Mouse (Mus musculus) urinary bladder, postnatal 25 days (tissue): Measurements from ENCODE around the gene Cnot4.

Experiments
- DNase-seq: peaks from one replicate; pipeline ENCODE4 v3.0.0; 2022; ENCODE audit warnings: low spot score

Cnot4 gene

GRCm38 (mm10) chr6:35033341-35033740 lies 100.2 kb downstream of the Cnot4 start:
- no peak for DNase-seq

- DNase-seq = no peak
These were observed 100.8 kb downstream of the Cnot4 start for GRCm38 (mm10) chr6:35032704-35033103.

- DNase-seq = no peak
These were observed 102.7 kb downstream of the Cnot4 start for GRCm38 (mm10) chr6:35030811-35031210.

GRCm38 (mm10) chr6:35030226-35030625 lies 103.3 kb downstream of the Cnot4 start:
- no peak for DNase-seq

GRCm38 (mm10) chr6:35028023-35028422 lies 105.5 kb downstream of the Cnot4 start:
- DNase-seq = no peak

GRCm38 (mm10) chr6:35027257-35027656 lies 106.3 kb downstream of the Cnot4 start:
- no peak for DNase-seq

- no peak for DNase-seq
These were observed 116.9 kb downstream of the Cnot4 start for GRCm38 (mm10) chr6:35016624-35017023.

GRCm38 (mm10) chr6:35011953-35012352 lies 121.6 kb downstream of the Cnot4 start:
- no peak for DNase-seq

- no peak for DNase-seq
These were observed 122.8 kb downstream of the Cnot4 start for GRCm38 (mm10) chr6:35010705-35011104.

- DNase-seq = no peak
These were observed 131.3 kb downstream of the Cnot4 start for GRCm38 (mm10) chr6:35002261-35002669.

GRCm38 (mm10) chr6:34999101-34999500 lies 134.4 kb downstream of the Cnot4 start:
- no peak for DNase-seq

- DNase-seq = no peak
These were observed 137.0 kb downstream of the Cnot4 start for GRCm38 (mm10) chr6:34996496-34996895.

GRCm38 (mm10) chr6:34995265-34995681 lies 138.3 kb downstream of the Cnot4 start:
- DNase-seq = peak; percentile 82

GRCm38 (mm10) chr6:34994692-34995091 lies 138.8 kb downstream of the Cnot4 start:
- DNase-seq = no peak

- DNase-seq = no peak
These were observed 144.3 kb downstream of the Cnot4 start for GRCm38 (mm10) chr6:34989263-34989662.

GRCm38 (mm10) chr6:34988081-34988761 lies 145.3 kb downstream of the Cnot4 start, which contains the start of gene Slc23a4:
TSS of gene Slc23a4 (minus strand) at chr6:34988404.
- DNase-seq = no peak

- DNase-seq = no peak
These were observed 146.4 kb downstream of the Cnot4 start for GRCm38 (mm10) chr6:34987085-34987645.

- DNase-seq = no peak
These were observed 152.9 kb downstream of the Cnot4 start for GRCm38 (mm10) chr6:34980661-34981060.

GRCm38 (mm10) chr6:34979291-34979690 lies 154.2 kb downstream of the Cnot4 start:
- DNase-seq = no peak
